Mouse (Mus musculus) ES-E14 (cell line): ENCODE results near the gene Gng7. TPM values are rescaled to one million over a fixed set of nuclear protein-coding genes. Genes with fewer than 3 reads are reported as not detected.
"Not testable (repeated sequence)": the region's sequence is repeated elsewhere in the genome, so short reads cannot be mapped to it uniquely, and the experiment has no call there.

Experiments
- DNase-seq: peaks from one replicate; pipeline ENCODE4 v3.0.0-alpha.2; 2013; ENCODE audit warnings: low read depth, low spot score
- H3K27ac ChIP-seq: 2 replicates; pipeline ENCODE4 v1.5.1; 2012; ENCODE audit warnings: low read depth, mild to moderate bottlenecking, low read length, moderate library complexity, mixed read lengths; ENCODE audit not compliant: poor library complexity, insufficient read depth, severe bottlenecking
- H3K36me3 ChIP-seq: 2 replicates; pipeline ENCODE4 v1.6.1; 2012; ENCODE audit warnings: mild to moderate bottlenecking, low read length, moderate library complexity, mixed read lengths; ENCODE audit not compliant: control insufficient read depth, poor library complexity, insufficient read depth, severe bottlenecking
- H3K4me1 ChIP-seq, 2 experiments: fragments of 150-350 bp in 1 of 2; sonication (generic) in 1 of 2; 2 replicates each; pipeline ENCODE4 v1.6.1; 2012; ENCODE audit warnings: low read length in 2 of 2, mild to moderate bottlenecking in 1 of 2, mixed read lengths in 1 of 2; ENCODE audit not compliant: control insufficient read depth in 2 of 2, insufficient read depth in 2 of 2, poor library complexity in 1 of 2
- H3K4me3 ChIP-seq, 2 experiments: fragments of 150-350 bp in 1 of 2; sonication (generic) in 1 of 2; 2 replicates each; pipeline ENCODE4 v1.5.1; 2012; ENCODE audit warnings: low read length in 2 of 2, low read depth in 1 of 2, mild to moderate bottlenecking in 1 of 2, mixed read lengths in 1 of 2; ENCODE audit not compliant: insufficient read depth in 1 of 2, poor library complexity in 1 of 2, severe bottlenecking in 1 of 2
- H3K9ac ChIP-seq: 2 replicates; pipeline ENCODE4 v1.6.1; 2012; ENCODE audit warnings: low read depth, mild to moderate bottlenecking, low read length, mixed read lengths; ENCODE audit not compliant: poor library complexity, insufficient read depth, severe bottlenecking
- H3K9me3 ChIP-seq: fragments of 150-350 bp; sonication (generic); 2 replicates; pipeline ENCODE4 v1.6.1; 2012; ENCODE audit warnings: low read depth, mild to moderate bottlenecking, low read length; ENCODE audit not compliant: control insufficient read depth, insufficient read depth
- CHD2 ChIP-seq: IDR thresholded peaks from 2 replicates; pipeline ENCODE4 v1.6.1; 2014; ENCODE audit warnings: mild to moderate bottlenecking, low read depth, low read length, inconsistent platforms
- HCFC1 ChIP-seq: IDR thresholded peaks from 2 replicates; pipeline ENCODE4 v1.6.1; 2012; ENCODE audit warnings: low read length, inconsistent platforms, borderline replicate concordance; ENCODE audit not compliant: insufficient read depth
- MAFK ChIP-seq: IDR thresholded peaks from 2 replicates; pipeline ENCODE4 v1.6.1; 2014; ENCODE audit warnings: mild to moderate bottlenecking, low read depth, low read length, inconsistent platforms; ENCODE audit not compliant: insufficient read depth
- ZC3H11A ChIP-seq: IDR thresholded peaks from 2 replicates; pipeline ENCODE4 v1.6.1; 2012; ENCODE audit warnings: low read depth, mild to moderate bottlenecking, inconsistent platforms, low read length, borderline replicate concordance
- ZNF384 ChIP-seq: IDR thresholded peaks from 2 replicates; pipeline ENCODE4 v1.6.1; 2012; ENCODE audit warnings: low read depth, low read length, inconsistent platforms
- in situ Hi-C, 2 experiments: fragments of 600-800 bp; cut with MboI; formaldehyde crosslinking; loops; one replicate each; pipeline ENCODE4 v1.15.1; 2025; ENCODE audit warnings: low sequenced_read_pairs in 2 of 2, inconsistent platforms in 1 of 2; ENCODE audit not compliant: unreplicated experiment in 2 of 2
- total RNA-seq: library from RNA; depleted of rRNA; stranded (reverse); fragments of 300-350 nt; gene quantifications from 2 replicates; pipeline ENCODE4 v1.2.3, GENCODE M21; 2012

The Gng7 gene
- total RNA-seq, 1 experiment = 0.94 TPM

GRCm38 (mm10) chr10:81051133-81051532 is 36.4 kb upstream of the Gng7 start:
- H3K9ac ChIP-seq = no peak overlapping the region
- DNase-seq = no peak
- peaks cover 62% of the 10 kb centered on the region for H3K36me3 ChIP-seq
- no peaks in the 10 kb centered on the region for H3K9me3 ChIP-seq
- H3K4me1 ChIP-seq = no peaks in the 10 kb centered on the region
- TF ChIP-seq ZC3H11A = no peak
- TF ChIP-seq HCFC1 = no peak
- TF ChIP-seq CHD2 = no peak
- TF ChIP-seq ZNF384 = no peak
- no peak for TF ChIP-seq MAFK
- no peak overlapping the region for H3K4me3 ChIP-seq
- in situ Hi-C loops = no loop called here
- H3K27ac ChIP-seq = no peak overlapping the region

DNA sequence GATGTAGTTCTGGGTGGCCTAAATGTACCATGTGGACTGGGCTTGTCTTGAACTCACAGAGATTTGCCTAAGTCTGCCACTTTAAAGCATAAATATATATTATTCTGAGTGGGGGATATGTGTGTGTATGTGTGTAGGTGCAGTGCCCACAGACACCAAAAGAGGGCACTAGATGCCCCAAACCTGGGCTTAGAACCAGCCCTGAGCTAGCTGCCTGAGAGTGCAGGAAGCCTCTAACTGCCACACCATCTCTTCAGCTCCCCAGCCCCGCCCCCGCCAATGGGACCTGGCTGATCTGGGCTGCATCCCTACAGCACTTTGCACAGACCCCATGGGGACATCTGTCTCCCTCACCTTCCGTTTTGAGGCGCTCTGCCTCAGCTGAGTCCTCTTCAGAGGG is 35.9 kb upstream of the Gng7 start:
- Histone ChIP-seq H3K36me3 (peaks cover 66% of the 10 kb centered on the region), H3K4me3 (no peak overlapping the region), H3K9me3 (no peaks in the 10 kb centered on the region), H3K27ac (no peak overlapping the region), H3K4me1 (no peaks in the 10 kb centered on the region), H3K9ac (no peak overlapping the region)
- DNase-seq = no peak
- in situ Hi-C loops = no loop called here
- no peak for TF ChIP-seq ZC3H11A
- TF ChIP-seq CHD2 = no peak
- no peak for TF ChIP-seq MAFK
- TF ChIP-seq HCFC1 = no peak
- TF ChIP-seq ZNF384 = no peak

DNA sequence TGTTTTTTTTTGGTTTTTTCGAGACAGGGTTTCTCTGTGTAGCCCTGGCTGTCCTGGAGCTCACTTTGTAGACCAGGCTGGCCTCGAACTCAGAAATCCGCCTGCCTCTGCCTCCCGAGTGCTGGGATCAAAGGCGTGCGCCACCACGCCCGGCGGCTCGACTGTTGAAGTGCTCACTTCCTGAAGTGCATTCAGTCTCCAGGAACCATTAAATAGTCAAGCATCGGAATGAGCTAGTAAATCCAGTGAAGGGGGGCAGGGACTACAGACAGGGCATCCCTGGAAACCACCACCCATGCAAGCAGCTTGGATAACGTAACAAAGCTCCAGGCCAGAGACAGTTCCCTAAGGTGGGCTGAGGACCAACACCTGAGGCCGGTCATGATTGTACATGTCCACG is 30.5 kb upstream of the Gng7 start:
- H3K9me3 ChIP-seq, in situ Hi-C loops, DNase-seq, H3K9ac ChIP-seq, H3K27ac ChIP-seq, H3K4me1 ChIP-seq, H3K4me3 ChIP-seq: not testable (repeated sequence)
- H3K36me3 ChIP-seq = peaks cover 63% of the 10 kb centered on the region

GRCm38 (mm10) chr10:81041458-81042175 is 26.9 kb upstream of the Gng7 start:
- DNase-seq = peak; percentile 62
- Histone ChIP-seq H3K4me3 (no peak overlapping the region), H3K4me1 (no peaks in the 10 kb centered on the region), H3K27ac (no peak overlapping the region), H3K36me3 (peaks cover 28% of the 10 kb centered on the region), H3K9me3 (no peaks in the 10 kb centered on the region), H3K9ac (no peak overlapping the region)
- no peak for TF ChIP-seq HCFC1
- in situ Hi-C loops = no loop called here

DNA sequence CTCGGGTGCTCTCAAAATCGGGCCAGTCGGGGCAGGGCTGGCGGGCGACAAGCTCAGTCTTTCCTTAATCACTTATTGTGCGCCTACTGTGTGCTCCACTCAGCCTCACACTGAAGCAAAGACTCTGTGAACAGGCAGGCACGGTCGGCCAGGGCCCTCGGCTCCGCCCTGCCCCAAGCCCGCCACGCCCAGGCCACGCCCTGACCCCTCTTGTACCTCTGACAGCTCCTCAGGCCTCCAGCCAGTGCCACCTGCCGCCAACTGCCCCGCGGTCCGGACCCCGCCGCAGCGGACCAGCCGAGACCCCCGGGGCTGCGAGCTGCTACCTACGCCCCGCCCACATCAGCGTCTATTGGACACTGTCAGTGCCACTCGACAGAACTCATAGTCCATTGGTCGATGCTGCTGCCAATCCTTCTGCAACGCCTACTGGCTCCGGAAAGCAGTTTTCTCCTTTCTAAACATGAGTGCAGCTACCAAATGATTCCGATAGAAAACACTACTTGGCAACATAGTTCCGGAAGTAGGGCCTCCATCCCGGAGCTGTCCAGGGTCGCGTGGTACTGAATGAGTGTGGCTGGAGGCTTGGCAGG is 22.3 kb upstream of the Gng7 start, which contains the start of gene Slc39a3:
Slc39a3 (minus strand) TSS at position 439 of the 593 bp plus-strand sequence.
- TF ChIP-seq MAFK (no peak), ZC3H11A (0 out of 2 replicates have a peak, but pooled peaks have one; percentile 6), ZNF384 (no peak), HCFC1 (peak; percentile 87), CHD2 (peak; percentile 98)
- no peaks in the 10 kb centered on the region for H3K9me3 ChIP-seq
- in situ Hi-C loops = no loop called here
- peak; percentile 100 for DNase-seq
- no peaks in the 10 kb centered on the region for H3K36me3 ChIP-seq
- H3K27ac ChIP-seq = no peak within 1 kb of the TSS
- peak within 1 kb of the TSS; percentile 71 to 72 for H3K4me3 ChIP-seq
- H3K9ac ChIP-seq = peak within 1 kb of the TSS; percentile 75
- H3K4me1 ChIP-seq = no peaks in the 10 kb centered on the region
